Mouse (Mus musculus): ENCODE data around the gene Fam32a.

Gene Fam32a

GRCm38 (mm10) chr8:72240403-72240763 is 20.9 kb downstream of the Fam32a start:
- DNase-seq (ENCODE audit: low read depth, low spot score), result no peak

- no peak for DNase-seq (ENCODE audit: low read depth, low spot score)
Measured at GRCm38 (mm10) chr8:72240951-72241350, 21.4 kb downstream of the Fam32a start.

DNA sequence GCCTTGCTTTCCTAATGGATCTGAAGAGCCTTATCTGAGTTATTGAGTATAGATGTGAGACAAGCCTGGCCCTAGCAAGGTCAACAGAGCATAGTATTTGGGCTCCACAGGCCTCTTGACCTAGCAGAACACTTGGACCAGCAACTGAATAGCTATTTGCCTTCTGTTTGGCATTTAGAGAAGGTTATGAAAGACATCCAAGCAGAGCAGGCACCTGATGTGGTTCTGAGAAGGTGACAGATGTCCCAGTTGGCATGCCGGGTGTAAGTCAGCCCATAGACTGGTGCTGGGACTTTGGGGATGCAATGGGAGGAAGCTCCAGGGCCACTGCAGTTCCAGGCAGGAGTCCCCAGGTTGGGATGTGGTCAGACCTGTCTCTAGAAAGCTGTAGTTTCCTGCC is 22.7 kb downstream of the Fam32a start:
- no peak for DNase-seq (ENCODE audit: low read depth, low spot score)

- no peak for DNase-seq (ENCODE audit: low read depth, low spot score)
Measured at GRCm38 (mm10) chr8:72244610-72245009, 25.1 kb downstream of the Fam32a start.

- peak; percentile 62 for DNase-seq (ENCODE audit: low read depth, low spot score)
Measured at GRCm38 (mm10) chr8:72257171-72257901, 37.8 kb downstream of the Fam32a start.

GRCm38 (mm10) chr8:72257902-72258238 is 38.3 kb downstream of the Fam32a start:
- DNase-seq (ENCODE audit: low read depth, low spot score), result no peak

- no peak for DNase-seq (ENCODE audit: low read depth, low spot score)
Measured at GRCm38 (mm10) chr8:72259862-72260261, 40.3 kb downstream of the Fam32a start.

GRCm38 (mm10) chr8:72260585-72260984 is 41.1 kb downstream of the Fam32a start:
- DNase-seq (ENCODE audit: low read depth, low spot score), result peak; percentile 78

- DNase-seq (ENCODE audit: low read depth, low spot score), result peak; percentile 91
Measured at GRCm38 (mm10) chr8:72261019-72261418, 41.5 kb downstream of the Fam32a start.

DNA sequence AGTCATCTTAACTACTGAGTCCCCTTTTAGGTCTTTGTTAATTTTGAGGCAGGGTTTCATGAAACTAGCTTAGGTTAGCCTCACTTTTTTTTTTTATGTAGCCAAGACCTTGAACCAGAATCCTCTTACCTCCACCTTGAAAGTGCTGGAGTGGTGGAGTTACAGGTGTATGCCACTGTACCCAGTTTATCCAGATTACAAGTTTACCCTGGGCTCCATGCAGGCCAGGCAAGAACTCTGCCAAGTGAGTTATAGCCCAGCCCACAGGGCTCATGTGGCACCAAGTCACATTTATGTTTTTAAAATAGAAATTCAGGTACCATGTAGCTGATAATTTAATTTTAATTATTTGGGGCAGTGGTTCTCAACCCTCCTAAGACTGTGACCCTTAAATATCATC is 41.9 kb downstream of the Fam32a start:
- no peak for DNase-seq (ENCODE audit: low read depth, low spot score)

GRCm38 (mm10) chr8:72261872-72262271 is 42.3 kb downstream of the Fam32a start:
- no peak for DNase-seq (ENCODE audit: low read depth, low spot score)

GRCm38 (mm10) chr8:72262756-72263155 is 43.2 kb downstream of the Fam32a start:
- no peak for DNase-seq (ENCODE audit: low read depth, low spot score)

DNA sequence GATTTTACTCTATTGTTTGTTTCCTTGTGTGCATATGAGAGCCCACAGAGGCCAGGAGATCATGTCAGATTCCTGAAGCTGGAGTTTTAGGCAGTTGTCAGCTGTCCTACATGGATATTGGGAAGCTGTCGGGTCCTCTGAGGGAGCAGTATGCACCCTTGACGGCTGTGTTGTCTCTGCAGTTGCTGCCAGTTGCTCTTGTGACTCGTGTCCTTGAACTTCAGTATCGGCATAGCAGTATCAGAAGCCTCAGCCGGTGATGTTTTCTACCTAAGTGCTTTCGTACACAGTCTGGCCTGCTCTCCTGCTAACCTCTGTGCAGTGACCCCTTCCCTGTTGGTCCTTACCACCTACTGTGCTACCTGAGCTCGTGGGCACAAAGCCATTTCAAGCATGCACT is 43.9 kb downstream of the Fam32a start:
- no peak for DNase-seq (ENCODE audit: low read depth, low spot score)

GRCm38 (mm10) chr8:72265342-72265741 is 45.8 kb downstream of the Fam32a start:
- no peak for DNase-seq (ENCODE audit: low read depth, low spot score)

DNA sequence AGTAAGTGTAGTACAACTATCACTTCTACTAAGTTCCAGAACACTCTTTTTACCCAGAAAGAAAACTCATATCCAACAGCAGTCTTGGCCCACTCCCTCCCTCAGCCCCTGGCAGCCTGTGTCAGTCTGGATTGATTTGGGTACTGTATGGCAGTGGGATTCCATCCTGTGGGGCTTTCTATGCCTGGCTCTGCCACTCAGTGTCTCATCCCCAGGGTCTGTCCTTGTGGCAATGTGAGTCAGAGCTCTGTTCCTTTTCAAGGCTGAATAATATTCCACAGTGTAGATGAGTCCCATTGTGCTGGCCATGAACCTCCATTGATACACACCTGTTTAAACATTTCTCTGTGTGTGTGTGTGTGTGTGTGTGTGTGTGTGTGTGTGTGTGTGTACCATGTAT is 47.1 kb downstream of the Fam32a start:
- DNase-seq (ENCODE audit: low read depth, low spot score), result no peak

DNA sequence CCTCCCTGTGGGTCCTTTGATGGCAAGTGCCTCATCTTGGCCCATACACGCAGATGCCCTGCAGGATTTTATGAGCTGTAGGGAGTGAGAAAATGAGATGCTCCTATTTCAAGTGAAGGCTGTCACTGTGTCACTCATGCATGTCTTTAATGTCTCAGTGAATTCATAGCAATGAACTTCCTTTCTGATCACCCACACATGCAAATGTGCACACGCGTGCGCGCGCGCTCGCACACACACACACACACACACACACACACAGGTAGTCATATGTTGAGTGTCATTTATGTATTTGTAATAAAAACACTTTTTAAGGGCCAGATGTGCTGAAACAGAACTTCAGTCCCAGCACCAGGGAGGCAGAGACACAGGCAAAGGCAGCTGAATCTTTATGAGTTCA is 47.6 kb downstream of the Fam32a start:
- DNase-seq (ENCODE audit: low read depth, low spot score), result no peak

- peak; percentile 49 for DNase-seq (ENCODE audit: low read depth, low spot score)
Measured at GRCm38 (mm10) chr8:72268356-72268755, 48.8 kb downstream of the Fam32a start.

- no peak for DNase-seq (ENCODE audit: low read depth, low spot score)
Measured at GRCm38 (mm10) chr8:72270606-72271005, 51.1 kb downstream of the Fam32a start.

GRCm38 (mm10) chr8:72271051-72271660 is 51.6 kb downstream of the Fam32a start:
- no peak for DNase-seq (ENCODE audit: low read depth, low spot score)

DNA sequence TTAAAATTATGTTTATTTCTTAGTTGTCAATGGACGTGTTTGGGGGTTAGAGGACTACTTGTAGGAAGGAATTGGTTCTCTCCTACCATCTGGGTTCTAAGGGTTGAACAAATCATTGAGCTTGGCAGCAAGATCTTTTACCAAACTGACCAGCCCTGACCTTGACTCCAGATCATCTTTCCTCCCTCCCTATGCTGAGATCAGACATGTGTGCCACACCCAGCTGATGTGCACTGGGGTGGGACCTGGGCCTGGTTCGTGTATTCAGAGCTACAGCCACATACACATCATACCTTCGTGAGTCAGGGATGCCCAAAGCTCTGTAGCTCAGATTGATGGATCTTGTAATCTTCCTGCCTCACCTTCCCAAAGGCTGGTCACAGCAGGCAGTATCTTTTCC is 52.2 kb downstream of the Fam32a start:
- no peak for DNase-seq (ENCODE audit: low read depth, low spot score)

DNA sequence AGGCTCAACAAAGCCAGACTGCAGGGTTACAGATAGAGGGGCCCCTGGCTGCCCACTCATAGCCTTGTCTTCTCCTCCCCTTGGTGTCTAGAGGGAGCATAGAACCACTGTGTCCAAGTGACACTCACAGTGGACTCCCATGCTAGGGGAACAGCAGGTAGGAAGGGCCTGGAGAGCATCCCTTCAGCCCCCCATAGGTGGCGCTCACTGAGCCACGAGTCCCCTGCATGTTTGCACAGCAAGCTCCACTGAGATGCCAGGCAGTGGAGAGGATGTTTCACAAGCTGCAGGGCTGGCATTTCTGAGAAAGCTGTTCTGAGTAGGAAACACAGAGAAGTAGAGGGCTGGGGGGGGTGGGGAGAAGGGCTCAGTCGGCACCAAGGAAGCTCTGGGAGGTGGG is 52.8 kb downstream of the Fam32a start:
- DNase-seq (ENCODE audit: low read depth, low spot score), result peak; percentile 90

GRCm38 (mm10) chr8:72273111-72273770 is 53.7 kb downstream of the Fam32a start:
- peak; percentile 50 for DNase-seq (ENCODE audit: low read depth, low spot score)

DNA sequence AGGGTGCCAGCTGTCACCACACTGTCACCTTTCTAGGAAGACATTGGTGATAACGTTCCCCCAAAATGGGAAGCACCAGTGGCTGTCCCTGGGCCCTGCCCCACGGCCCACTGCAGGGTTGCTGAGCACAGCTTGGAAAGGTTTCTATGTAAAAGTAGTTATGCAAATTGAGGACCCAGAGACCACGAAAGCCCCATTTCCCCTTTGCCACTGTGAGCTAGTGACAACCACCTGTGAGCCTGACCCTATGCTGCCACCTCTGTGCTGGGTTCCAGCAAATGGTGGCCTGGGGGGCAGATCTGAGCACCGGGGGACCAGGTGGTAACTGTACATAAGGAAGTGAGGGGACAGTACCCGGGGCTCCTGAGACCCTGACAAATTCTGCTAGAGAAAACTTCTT is 54.3 kb downstream of the Fam32a start:
- DNase-seq (ENCODE audit: low read depth, low spot score), result no peak

All from CD4-positive, CD25-positive, alpha-beta regulatory T cell, adult 2 months (primary cell).